Mouse (Mus musculus) urinary bladder, adult 18-20 months (tissue): ENCODE measurements around the gene Aplp2.

ENCODE experiments used
- DNase-seq, 2 experiments: peaks; one replicate each; pipeline ENCODE4 v3.0.0; 2022; ENCODE audit warnings: low spot score in 2 of 2, mixed read lengths in 2 of 2

Gene Aplp2

DNA sequence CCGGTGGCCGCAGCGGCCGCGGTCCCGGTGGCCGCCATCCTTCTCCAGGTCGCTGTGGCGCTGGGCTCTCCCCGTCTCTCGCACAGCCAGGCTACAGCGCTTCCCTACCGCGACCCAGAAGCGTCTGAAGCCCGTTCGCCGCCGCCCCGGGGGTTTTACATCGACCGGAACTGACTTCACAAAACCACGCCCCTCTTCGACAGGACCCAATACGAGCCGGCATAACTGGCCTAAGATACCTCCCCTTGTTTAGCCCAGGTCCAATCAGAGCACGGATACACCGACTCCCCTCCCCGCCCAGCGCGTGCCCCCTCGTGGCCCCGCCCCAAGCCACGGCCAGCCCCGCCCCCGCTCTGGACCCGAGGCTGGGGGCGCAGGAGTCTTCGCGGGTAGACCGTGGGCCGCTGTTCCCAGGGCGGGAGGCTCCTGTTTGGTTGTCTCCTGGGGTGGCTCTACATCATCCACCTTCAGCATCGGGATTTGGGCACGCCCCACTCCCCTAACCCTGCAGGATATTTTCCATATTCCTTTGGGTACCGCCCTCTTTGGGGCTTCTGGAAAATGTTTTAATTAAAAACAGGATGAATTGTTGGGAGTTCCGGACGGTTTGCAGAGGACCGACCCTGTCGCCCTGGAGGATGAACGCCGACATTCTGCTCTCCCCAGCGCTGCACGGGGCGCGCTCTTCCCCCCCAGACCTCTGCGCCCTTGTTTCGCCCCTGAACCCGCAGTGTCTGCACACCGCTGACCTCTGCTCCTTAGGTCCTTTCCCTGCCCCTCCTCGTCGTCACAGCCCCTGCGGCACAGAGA, at the start of gene Aplp2:
TSS of gene Aplp2 (minus strand) at position 126 of the 810 bp plus-strand sequence.
- DNase-seq: peak; percentile 95 to 98

DNA sequence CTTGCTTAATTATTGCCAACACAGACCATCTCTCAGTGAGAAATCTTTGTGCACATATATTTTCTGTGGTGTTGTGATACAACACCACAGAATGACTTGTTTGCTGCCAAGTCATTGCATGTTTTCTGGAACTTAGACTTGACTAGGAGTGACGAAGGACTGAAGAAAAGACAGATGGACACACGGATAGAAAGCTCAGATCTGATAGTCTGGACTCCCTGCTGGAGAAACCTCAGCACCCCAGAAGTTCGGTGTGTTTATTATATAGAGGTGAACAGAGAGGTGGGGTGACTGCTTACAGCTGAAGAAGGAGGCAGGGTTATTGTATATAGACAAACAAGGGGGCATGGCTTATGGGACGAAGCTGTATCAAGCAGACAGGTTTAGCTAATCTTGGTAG, 48.6 kb upstream of the Aplp2 start:
- DNase-seq: no peak

DNA sequence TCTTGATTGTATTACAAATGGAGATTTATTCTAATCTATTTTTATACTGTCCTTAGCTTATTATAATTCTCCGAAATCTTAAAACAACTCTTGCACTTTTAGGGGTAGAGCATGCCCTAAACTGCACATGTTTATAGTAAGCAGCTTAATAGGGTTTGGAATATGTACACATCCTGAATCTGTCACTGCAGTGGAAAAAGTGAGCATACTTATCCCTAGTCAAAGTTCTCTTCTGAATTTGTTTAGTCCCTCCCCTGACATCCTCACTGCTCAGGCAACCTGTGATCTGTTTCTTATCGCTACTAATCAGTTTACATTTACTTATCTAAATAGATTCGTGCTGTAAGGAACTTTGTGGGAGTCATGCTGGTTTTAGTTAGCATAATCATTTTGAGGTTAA, 46.6 kb upstream of the Aplp2 start:
- DNase-seq: no peak

DNA sequence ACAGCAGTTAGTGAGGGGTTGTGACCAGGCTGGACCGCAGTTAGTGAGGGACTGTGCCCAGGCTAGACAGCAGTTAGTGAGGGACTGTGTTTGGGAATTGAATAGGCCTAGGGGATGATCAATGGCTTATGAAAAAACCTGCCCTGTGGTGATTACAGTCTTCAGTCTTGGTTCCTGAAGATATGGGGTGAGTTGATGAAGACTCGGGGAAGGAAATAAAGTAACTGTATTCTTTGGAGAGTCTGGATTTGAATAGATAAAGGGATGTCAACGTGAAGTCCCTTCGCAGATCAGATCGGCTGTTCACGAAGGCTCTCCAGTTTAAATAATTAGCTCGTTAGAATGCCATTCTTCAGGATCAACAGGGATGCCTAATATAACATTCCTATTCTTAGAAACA, 44.3 kb upstream of the Aplp2 start:
- DNase-seq: no peak

DNA sequence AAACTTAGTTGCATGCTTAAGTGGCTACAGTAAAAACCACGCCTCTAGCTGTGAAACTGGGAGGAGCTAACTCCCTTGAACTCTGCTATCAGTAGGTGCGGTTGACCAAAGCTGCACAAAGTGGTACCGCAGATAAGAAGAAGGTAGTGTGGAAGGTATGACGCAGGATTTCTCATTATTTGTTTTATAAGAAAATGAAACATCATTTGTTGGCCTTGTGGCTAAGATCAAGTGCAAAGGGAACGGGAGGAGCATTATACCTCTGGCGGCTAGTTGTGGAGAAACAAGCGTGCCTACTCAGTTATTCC, 43.0 kb upstream of the Aplp2 start:
- DNase-seq: peak in 1 of 2 experiments; percentile 45

DNA sequence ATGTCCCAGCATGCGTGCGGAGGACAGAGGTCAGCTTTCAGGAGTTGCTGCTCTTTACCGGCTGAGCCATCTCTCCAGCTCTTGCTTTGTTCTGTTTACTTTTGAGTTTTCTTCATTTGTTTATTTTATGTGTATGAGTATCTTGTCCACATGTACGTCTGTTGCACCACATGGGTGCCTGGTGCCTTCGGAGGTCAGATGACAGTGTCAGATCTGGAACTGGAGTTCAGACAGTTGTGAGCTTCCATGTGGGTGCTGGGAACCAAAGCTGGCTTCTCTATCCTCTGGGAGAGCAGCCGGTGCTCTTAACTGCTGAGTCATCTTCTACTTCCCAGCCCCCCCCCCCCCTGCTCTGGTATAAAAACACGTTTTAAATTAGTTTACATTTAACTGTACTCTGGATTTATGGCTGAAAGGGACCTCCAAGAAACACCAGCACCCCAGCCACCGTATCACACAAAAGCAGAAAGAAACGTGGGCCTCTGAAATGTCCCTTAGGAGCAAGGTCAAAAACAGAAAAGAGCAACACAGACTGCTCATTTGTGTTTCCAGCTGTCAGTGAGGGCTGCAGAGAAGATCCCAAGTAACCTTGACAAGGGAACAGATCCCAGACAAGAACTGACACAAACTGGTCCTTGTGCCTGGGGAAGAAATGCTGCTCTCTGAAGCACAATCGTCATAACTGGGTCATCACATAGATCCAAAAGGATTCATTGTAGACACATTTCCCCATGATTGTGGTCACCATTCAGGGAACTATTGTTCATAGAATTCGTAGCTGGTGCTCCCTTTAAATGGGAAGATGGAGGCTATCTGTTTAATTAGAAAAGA, 42.5 kb upstream of the Aplp2 start:
- DNase-seq: peak; percentile 23 to 36

DNA sequence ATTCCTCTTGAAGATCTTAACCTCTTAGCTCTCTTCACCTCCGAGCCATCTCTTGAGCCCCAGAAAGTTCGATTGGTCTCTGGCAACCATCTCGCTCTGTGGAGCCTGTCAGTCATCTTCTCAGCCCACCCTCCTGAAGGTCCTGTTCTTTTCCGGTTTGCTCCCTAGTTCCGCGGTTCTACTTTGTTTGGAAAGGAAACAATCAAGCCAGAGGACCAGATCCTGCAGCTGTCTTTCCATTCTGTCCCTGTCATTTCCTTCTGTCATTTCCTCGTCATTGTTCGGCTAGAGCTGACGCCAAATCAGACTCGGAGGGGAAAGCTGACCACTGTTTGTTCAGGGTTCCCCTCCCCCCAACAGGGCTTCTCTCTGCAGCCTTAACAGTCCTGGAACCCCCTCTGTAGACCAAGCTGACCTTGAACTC, 41.7 kb upstream of the Aplp2 start:
- peak; percentile 9 to 14 for DNase-seq

DNA sequence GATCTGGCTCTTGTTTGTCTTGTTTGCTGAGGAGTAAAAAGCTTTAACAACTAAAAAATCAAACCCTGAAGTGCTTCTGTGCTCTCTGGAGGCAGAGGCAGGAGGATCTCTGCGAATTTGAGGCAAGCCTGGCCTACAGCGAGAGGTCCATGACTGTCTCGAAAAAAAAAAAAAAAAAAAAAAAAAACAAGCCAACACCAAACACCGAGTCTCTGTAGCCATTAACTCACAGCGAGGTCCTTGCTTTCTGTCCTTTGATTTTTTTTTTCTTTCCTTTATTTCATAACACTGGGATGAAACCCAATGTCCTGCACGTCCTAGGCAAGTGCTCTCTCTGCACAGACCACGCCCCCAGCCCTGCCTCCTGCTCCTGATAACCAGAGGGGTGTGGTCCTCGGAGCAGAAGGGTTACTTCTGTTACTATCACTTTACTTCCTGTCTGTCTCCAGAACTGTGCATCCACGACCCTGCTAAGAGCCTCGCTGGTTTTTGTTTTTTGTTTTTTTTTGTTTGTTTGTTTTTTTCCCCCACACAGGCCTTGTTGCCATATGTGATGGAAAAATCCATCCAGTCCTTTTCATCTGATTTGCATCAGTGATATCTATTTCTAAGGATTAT, 40.7 kb upstream of the Aplp2 start:
- DNase-seq: peak in 1 of 2 experiments; percentile 23

DNA sequence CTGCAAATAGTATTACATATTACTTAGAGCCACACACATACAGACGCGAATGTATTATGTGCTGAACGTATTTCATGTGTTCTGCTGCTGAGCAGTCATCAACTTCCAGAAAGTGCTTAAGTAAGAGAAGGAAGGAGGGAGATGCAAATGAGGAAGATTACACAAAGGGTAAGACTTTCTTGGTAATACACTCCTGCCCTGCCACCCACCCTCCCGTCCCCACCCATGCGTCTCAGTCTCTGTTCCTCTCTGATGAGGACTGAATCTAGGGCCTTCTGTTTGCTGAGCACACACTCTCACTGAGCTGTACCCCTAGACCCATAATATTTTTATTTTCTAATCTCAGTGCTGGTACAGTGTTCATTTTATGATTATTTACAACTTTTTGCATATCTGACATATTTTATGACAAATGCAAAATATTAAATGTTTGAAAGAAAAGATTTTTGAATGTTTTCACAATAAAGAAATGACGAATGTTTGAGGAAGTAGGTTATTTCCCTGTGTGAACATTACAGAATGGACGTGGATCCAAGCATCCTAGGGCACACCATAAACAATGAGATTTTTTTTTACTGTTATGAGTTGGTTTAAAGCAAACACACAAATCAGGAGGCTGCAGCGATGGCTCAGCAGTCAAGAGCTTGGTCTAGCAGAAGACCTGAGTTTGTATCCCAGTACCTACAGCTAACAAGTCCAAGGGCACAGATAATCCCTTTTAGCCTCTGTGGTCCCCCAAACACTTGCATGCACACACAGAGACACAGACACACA, 36.0 kb upstream of the Aplp2 start:
- DNase-seq: no peak

DNA sequence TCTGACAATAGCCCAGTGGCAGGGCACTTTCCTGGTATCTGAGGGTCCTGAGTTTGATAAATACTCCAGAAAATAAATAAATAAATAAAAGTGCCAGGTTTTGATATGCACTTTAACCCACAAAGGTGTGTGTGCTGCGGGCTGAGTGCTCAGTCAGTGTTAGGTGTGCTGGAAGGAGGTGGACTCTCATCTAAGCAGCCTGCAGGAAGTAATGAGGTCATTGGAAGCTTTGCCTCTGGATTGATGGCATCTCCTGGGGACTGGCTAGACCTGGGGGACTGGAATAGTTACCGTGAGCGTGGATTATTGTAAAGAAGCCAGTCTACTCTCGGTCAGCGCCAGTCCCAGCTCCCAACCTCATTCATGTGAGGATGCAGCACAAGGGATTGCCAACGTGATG, 34.8 kb upstream of the Aplp2 start:
- DNase-seq: no peak

DNA sequence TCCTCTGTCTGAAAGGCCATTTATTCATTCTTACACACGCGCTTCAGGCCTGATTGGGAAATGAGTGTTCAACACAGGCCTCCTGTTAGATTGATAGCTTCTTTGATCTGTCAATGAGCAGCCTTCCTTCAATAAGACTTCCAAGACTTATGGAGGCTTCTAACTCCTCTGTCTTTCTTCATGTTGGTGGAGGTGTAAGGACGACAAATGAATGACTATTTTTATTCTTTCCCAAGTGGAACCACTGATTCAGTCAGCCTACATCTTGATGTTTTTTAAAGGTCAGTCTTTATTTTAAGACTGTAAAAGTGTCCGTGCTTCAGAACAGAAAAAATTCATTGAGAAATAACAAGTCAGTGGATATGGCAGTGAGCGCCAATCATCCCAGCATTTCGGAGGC, 33.4 kb upstream of the Aplp2 start:
- DNase-seq: no peak

DNA sequence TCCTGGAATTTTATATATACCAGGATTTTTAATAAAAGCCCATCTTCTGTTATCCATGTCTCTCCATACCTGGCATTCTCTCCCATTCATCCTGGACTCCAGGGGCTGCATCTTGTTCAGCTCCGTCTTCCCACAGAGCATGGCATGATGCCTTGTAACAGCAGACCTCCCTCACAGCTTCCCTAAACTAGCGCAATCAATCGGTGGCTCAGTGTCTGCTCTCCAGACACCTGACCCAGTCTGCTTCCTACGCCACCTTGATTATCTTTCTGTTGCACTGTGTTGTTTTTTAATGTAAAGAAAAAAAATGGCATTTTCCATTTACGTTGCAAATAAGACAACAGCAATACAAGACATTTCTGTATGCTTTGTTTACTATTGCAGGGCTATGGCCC, 32.3 kb upstream of the Aplp2 start:
- DNase-seq: no peak

DNA sequence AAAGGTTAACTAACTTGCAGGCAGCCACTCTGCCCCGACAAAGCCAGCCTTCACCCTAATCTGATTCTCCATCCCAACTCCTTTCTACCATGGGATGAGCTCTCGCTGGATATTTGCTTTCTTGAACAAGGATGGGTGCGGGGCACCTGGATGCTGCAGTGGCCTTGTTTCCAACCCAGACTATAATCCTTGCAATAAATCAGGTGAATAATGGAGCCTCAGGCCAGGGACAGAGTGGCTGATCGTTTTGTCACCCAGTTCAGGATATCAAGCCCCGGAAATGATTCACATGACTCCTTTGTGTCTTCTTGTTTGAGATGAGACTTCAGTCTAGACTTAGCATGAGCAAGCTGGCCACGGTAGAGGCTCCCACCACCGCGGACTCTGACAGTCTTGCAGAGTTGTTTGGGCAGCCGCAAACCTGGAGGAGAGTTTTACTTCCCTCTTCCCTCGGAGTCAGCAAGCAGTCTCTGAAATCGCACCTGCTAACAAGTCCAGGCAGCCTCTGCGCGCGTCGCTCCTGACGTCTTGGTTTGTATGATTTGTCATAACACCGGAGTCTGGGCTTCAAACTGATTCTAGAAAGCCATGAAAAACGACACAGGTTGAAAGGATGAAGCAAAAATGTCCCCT, 31.8 kb upstream of the Aplp2 start:
- peak; percentile 29 to 37 for DNase-seq

DNA sequence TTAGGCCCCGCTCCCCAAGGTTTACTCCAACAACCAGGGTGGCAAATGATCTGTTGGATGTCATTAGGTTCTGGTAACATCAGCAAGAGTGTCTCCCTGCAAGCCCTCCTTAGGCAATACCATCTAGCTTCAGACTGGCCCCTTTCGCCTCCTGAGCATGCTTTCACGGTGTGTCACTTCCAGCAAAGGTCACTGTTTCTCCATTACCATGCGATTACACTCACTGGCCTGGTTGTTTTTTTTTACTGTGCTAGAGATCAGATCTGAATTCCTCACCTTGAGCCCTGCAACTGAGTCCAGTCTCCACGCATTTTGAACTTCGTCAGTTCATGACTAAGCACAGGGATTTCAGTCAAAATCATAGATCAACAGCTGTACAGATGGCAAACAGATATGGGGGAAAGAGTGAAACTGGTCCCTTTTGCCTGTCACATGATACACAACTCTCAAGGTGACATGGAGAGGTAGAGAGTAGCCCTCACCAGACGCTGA, 29.6 kb upstream of the Aplp2 start:
- DNase-seq: no peak

DNA sequence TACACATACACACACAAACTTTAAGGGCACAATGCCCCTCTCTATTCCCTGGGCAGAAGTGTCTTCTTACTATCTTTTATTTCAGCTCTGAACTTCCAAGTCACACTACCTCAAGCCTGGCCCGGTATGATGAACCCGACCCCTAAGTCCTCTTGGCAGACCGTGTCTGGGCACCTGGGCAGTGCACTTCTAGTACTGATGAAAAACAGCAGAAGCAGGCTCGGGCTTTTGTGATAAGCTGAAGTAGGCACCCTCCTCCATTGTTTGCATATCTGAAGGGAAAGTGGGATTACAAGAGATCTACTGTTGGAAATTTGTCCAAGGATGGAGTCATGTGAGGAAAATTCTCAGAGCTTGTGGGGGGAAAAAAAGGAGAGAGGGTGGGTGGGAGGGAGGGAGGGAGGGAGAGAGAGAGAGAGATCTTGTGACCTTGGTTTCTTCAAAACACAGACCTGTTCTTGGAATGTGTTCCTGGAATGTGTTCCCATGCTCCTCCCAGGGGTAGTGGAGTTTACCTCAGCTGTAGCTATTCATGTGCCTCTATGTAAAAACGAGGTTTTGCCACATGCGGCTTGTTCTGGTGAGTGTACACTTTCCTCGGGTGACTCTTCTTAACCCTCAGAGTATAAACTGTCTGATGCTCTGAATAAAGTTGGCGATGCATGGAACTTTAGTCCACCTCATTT, 29.1 kb upstream of the Aplp2 start:
- no peak for DNase-seq

DNA sequence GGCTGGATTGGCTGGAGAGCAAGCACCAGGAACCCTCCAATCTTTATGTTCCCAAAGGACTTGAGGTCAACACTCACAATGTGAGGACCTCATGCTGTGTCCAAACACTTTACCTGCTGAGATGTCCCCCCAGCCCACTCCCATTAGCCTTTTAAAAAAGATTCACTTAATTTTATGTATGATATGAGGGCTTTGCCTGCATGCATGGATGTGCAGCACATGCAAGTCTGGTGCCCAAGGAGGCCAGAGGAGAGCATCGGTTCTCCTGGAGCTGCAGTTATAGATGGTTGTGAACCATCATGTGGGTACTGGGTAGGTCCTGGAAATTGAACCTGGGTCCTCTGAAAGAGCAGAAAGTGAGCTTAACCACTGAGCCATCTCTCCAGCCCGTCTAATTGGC, 27.9 kb upstream of the Aplp2 start:
- no peak for DNase-seq

DNA sequence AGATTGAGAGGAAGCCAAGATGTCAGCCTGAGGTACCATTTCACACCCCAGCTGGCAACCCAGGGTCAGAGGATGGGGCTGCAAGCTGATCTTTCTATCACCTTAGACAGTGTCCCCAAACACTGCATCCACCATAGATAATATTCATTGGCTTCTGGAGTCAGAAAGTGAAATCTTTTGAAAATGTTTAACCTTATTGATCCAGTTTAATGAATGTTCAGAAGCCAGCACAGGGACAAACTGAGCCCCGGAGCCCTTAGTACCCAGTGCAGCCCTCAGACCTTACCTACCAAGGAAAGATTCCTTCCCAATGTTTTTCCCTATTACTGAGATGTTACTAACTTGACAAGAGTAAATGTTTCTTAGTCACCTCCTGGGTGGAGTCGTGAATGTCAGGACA, 26.9 kb upstream of the Aplp2 start:
- no peak for DNase-seq

DNA sequence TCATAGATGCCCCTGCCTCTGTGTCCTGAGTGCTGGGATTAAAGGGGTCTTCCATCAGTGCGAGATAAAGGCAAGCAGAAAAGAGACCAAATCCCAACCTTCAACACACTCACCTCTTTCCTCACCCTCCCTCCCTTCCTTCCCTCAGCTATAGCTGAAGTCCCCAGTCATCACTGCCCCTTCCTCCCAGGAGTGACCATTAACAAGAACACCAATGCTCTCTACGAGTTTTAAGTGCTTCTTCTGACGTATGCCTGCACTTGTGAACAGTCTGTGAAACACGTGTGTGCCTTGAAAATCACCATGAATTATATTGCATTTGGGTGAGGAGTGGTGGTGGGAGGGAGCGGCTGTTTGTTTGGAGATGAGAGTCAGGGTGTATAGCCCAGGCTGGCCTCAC, 24.5 kb upstream of the Aplp2 start:
- no peak for DNase-seq

DNA sequence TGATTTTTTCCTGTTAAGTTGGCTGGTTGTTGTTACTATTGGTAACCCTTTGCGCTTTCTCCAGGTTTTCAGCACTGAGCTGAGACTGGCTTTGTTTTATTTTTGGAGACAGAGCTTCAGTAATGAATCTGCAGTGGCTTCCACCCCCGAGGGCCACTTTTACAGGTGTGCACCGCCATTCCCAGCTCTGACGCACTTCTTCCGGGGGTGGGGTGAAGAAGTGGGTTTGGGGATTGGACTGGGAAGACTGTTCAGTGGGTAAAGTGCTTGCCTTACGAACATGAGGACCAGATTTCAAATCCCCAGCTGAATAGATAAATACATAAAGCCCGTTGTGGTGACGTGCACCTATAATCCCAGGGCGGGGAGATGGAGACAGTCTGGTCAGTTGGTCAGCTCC, 23.9 kb upstream of the Aplp2 start:
- DNase-seq: no peak

DNA sequence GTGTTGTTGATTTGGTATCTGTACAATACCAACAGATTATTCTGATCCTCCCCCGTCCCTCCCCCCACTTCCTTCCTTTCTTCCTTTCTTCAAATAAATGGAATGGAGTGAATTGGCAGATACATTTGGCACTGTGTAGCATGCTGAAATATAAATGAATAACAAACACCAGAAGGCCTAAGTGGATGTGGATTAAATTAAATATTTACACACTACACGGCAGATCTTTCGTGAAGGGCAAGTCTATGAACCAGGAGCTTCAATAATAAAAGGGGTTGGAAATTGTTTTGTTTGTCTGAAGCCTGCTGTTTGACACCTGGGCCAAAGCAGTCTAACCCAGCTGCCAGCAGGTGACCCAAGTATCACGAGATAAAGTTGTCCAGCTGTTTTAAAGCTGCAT, 23.4 kb upstream of the Aplp2 start:
- DNase-seq: no peak

DNA sequence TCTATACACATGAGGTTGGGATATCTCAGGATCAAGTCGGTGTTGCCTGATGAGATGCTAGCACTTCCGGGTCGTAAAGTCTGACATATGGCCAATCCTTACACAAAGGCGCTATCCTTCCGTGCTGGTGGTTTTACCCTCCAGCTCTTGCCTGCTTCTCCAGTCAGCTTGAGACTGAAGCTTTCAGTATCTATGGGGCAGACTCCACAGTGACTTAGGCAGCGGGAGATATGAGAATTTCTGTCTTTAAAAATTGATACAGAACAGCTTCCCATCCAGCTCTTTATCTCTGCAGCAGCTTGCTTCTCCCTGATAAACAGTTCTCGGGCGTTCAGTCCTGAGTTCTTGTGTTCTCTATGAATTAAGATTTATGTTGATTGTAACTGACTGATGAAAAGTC, 14.9 kb upstream of the Aplp2 start:
- DNase-seq: no peak
